Mouse (Mus musculus): ENCODE data around the gene Rsph3b.

Rsph3b gene

GRCm38 (mm10) chr17:6866576-6866975 is 81.9 kb downstream of the Rsph3b start:
- in situ Hi-C loops (cut with MboI, MseI), result no loop called here

GRCm38 (mm10) chr17:6865580-6865979 is 82.9 kb downstream of the Rsph3b start:
- in situ Hi-C loops (cut with MboI, MseI), result no loop called here

GRCm38 (mm10) chr17:6864869-6865268 is 83.6 kb downstream of the Rsph3b start:
- in situ Hi-C loops (cut with MboI, MseI), result no loop called here

- in situ Hi-C loops (cut with MboI, MseI), result no loop called here
Observed at GRCm38 (mm10) chr17:6863521-6863920, 85.0 kb downstream of the Rsph3b start.

- in situ Hi-C loops (cut with MboI, MseI), result no loop called here
Observed at GRCm38 (mm10) chr17:6862040-6862780, 86.3 kb downstream of the Rsph3b start.

- in situ Hi-C loops (cut with MboI, MseI), result no loop called here
Observed at GRCm38 (mm10) chr17:6861181-6862039, 87.1 kb downstream of the Rsph3b start.

- in situ Hi-C loops (cut with MboI, MseI), result no loop called here
Observed at GRCm38 (mm10) chr17:6860491-6860897, 88.0 kb downstream of the Rsph3b start.

- in situ Hi-C loops (cut with MboI, MseI), result no loop called here
Observed at GRCm38 (mm10) chr17:6860067-6860466, 88.4 kb downstream of the Rsph3b start.
